Mouse (Mus musculus): ENCODE measurements around the gene Tmem30a. TPM values are rescaled to one million over a fixed set of nuclear protein-coding genes. Genes with fewer than 3 reads are reported as not detected.

The Tmem30a gene
- total and polyA plus RNA-seq, 3 experiments, result 29.7 to 83.6 (median 42.1) TPM

DNA sequence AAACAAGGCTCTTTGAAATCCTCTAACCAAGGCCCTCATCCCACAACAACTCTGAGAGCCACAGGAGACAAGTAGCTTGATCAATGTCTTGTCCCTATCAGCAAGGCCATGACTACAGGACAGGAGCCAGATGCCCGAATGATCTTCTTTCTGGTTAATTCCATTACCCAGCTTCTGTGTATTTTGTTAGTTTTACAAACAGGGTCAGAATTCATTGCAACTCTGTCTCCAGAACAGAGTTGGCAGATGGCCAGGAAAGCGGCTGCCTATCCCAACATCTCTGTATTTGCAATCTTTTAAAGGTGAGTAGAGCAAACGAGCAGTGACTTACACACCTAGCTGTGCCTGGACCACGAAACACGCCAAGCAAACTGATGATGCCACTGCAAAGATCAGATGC, 63.0 kb downstream of the Tmem30a start:
- H3K27me3 ChIP-seq (replicated peaks), result no peaks in the 10 kb centered on the region
- no peak overlapping the region for H3K27ac ChIP-seq (ENCODE audit: insufficient read depth, low read depth)
- H3K9ac ChIP-seq (ENCODE audit: insufficient read depth, low read depth), result no peak overlapping the region
- in situ Hi-C loops (cut with MboI; ENCODE audit: low pct_ligation_motif_present, low pct_unique_long_range_greater_than_20kb, low sequenced_read_pairs) (no loop called here), dilution Hi-C loops (cut with MboI; ENCODE audit: extremely low pct_ligation_motif_present, extremely low pct_unique_long_range_greater_than_20kb, low sequenced_read_pairs) (no loop called here)
- H3K36me3 ChIP-seq (replicated peaks in 1 of 2; ENCODE audit: control insufficient read depth in 1 of 2, insufficient read depth in 1 of 2, low read length in 1 of 2), result no peaks in the 10 kb centered on the region
- no peaks in the 10 kb centered on the region for H3K79me2 ChIP-seq (replicated peaks; ENCODE audit: control insufficient read depth, extremely low read depth, insufficient read depth, poor library complexity, severe bottlenecking)
- H3K4me3 ChIP-seq (replicated peaks in 1 of 3; ENCODE audit: low read depth in 2 of 3, low read length in 2 of 3, poor library complexity in 1 of 3), result no peak overlapping the region
- peaks cover 3 to 6% of the 10 kb centered on the region in 2 experiments for H3K4me1 ChIP-seq (ENCODE audit: control insufficient read depth in 1 of 2, insufficient read depth in 2 of 2)
- TF ChIP-seq MAFK (IDR thresholded peaks at IDR 0.05; ENCODE audit: insufficient replicate concordance, low read length), result no peak
- TF ChIP-seq USF1 (IDR thresholded peaks at IDR 0.05; ENCODE audit: low read depth, low read length), result no peak
- no peak for TF ChIP-seq TCF12 (IDR thresholded peaks at IDR 0.05; ENCODE audit: low read depth, low read length)
- no peak for TF ChIP-seq RAD21 (IDR thresholded peaks at IDR 0.05; ENCODE audit: low read depth, low read length)
- no peak for DNase-seq (ENCODE audit: extremely low read depth)
- no peak overlapping the region for H3K4me2 ChIP-seq (ENCODE audit: insufficient read depth, low read depth, poor library complexity, severe bottlenecking)
- H3K9me3 ChIP-seq (replicated peaks; ENCODE audit: low read length), result no peaks in the 10 kb centered on the region

DNA sequence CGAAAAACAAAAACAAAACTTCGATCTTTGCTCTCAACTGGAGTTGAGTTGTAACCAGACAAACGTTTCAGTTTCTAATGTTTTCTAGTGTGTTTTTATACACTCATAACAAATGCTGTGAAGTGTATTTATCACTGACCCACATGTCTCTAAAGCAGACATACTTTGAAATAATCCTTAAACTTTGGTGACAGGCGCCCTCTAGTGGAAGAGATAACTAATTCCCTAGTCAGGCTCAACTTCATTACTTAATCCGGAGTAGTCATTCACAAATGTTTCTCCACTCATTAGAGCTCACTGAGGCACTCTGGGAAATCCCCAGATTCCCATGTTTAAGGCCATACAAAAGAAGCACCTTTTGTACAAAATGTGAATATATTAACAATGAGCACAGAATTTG, 70.2 kb downstream of the Tmem30a start:
- H3K79me2 ChIP-seq (replicated peaks; ENCODE audit: control insufficient read depth, extremely low read depth, insufficient read depth, poor library complexity, severe bottlenecking), result no peaks in the 10 kb centered on the region
- H3K9me3 ChIP-seq (replicated peaks; ENCODE audit: low read length), result peaks cover 4% of the 10 kb centered on the region
- H3K4me3 ChIP-seq (replicated peaks in 1 of 3; ENCODE audit: low read depth in 2 of 3, low read length in 2 of 3, poor library complexity in 1 of 3), result no peak overlapping the region
- H3K27me3 ChIP-seq (replicated peaks), result no peaks in the 10 kb centered on the region
- no peak overlapping the region for H3K4me2 ChIP-seq (ENCODE audit: insufficient read depth, low read depth, poor library complexity, severe bottlenecking)
- H3K9ac ChIP-seq (ENCODE audit: insufficient read depth, low read depth), result no peak overlapping the region
- TF ChIP-seq TBP (conservative IDR thresholded peaks at IDR 0.05; ENCODE audit: low read depth, low read length) (no peak), USF1 (IDR thresholded peaks at IDR 0.05; ENCODE audit: low read depth, low read length) (no peak), MAFK (IDR thresholded peaks at IDR 0.05; ENCODE audit: insufficient replicate concordance, low read length) (no peak), CTCF (conservative IDR thresholded peaks at IDR 0.05 in 1 of 2, IDR thresholded peaks at IDR 0.05 in 1 of 2; ENCODE audit: low read depth in 2 of 2, low read length in 2 of 2) (peak; percentile 19 to 82; a peak in 2 of 4 replicates), GABPA (IDR thresholded peaks at IDR 0.05; ENCODE audit: insufficient replicate concordance, low read depth, low read length) (no peak), JUND (conservative IDR thresholded peaks at IDR 0.05; ENCODE audit: low read depth, low read length) (no peak), SMC3 (IDR thresholded peaks at IDR 0.05; ENCODE audit: low read depth, low read length) (peak; percentile 59), RAD21 (IDR thresholded peaks at IDR 0.05; ENCODE audit: low read depth, low read length) (peak; percentile 79), MEF2A (IDR thresholded peaks at IDR 0.05; ENCODE audit: borderline replicate concordance, low read depth, low read length) (no peak)
- in situ Hi-C loops (cut with MboI; ENCODE audit: low pct_ligation_motif_present, low pct_unique_long_range_greater_than_20kb, low sequenced_read_pairs) (loop anchor here (10.0 kb wide), 2 partner anchors 668 to 958 kb away; no protein-coding TSS in a partner anchor), dilution Hi-C loops (cut with MboI; ENCODE audit: extremely low pct_ligation_motif_present, extremely low pct_unique_long_range_greater_than_20kb, low sequenced_read_pairs) (no loop called here)
- no peaks in the 10 kb centered on the region for H3K36me3 ChIP-seq (replicated peaks in 1 of 2; ENCODE audit: control insufficient read depth in 1 of 2, insufficient read depth in 1 of 2, low read length in 1 of 2)
- DNase-seq (ENCODE audit: extremely low read depth), result peak; percentile 67
- no peaks in the 10 kb centered on the region for H3K4me1 ChIP-seq (ENCODE audit: control insufficient read depth in 1 of 2, insufficient read depth in 2 of 2)
- no peak overlapping the region for H3K27ac ChIP-seq (ENCODE audit: insufficient read depth, low read depth)

DNA sequence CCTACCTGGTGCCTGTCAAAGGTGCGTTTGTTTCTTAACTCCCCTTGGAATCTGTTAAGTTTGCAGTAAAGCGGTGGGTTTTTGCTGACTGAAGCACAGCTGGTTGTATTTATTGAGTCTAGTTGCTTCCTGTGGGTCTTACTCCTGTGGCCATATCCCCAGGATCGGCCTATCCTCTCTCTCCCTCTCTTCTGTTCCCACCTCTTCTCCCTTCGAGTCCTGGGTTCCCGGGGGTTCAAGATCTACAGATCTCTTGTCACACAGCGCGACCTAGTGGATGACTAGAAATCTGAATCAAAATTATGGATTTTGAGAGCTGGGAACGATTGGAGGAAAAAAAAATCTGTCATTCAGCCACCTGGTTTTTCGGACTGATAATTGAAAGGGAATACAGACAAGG, 72.3 kb downstream of the Tmem30a start:
- no peak overlapping the region for H3K4me2 ChIP-seq (ENCODE audit: insufficient read depth, low read depth, poor library complexity, severe bottlenecking)
- H3K9ac ChIP-seq (ENCODE audit: insufficient read depth, low read depth), result no peak overlapping the region
- peaks cover 0 to 5% of the 10 kb centered on the region in 2 experiments; a peak in 1 of 4 replicates for H3K4me1 ChIP-seq (ENCODE audit: control insufficient read depth in 1 of 2, insufficient read depth in 2 of 2)
- peak in 1 of 2 experiments; percentile 80; a peak in 2 of 4 replicates for TF ChIP-seq CTCF (conservative IDR thresholded peaks at IDR 0.05 in 1 of 2, IDR thresholded peaks at IDR 0.05 in 1 of 2; ENCODE audit: low read depth in 2 of 2, low read length in 2 of 2)
- TF ChIP-seq RCOR1 (conservative IDR thresholded peaks at IDR 0.05; ENCODE audit: low read depth, low read length), result no peak
- TF ChIP-seq BHLHE40 (IDR thresholded peaks at IDR 0.05; ENCODE audit: low read depth, low read length), result no peak
- peak; percentile 74 for TF ChIP-seq SMC3 (IDR thresholded peaks at IDR 0.05; ENCODE audit: low read depth, low read length)
- TF ChIP-seq KAT2A (IDR thresholded peaks at IDR 0.05; ENCODE audit: insufficient replicate concordance, low read length), result no peak
- TF ChIP-seq HCFC1 (IDR thresholded peaks at IDR 0.05; ENCODE audit: low read depth, low read length), result no peak
- peak; percentile 26; the same call in 1 of the 2 replicates for TF ChIP-seq ZC3H11A (IDR thresholded peaks at IDR 0.05; ENCODE audit: low read depth, low read length)
- TF ChIP-seq TCF12 (IDR thresholded peaks at IDR 0.05; ENCODE audit: low read depth, low read length), result no peak
- TF ChIP-seq ETS1 (conservative IDR thresholded peaks at IDR 0.05; ENCODE audit: low read depth, low read length), result no peak
- TF ChIP-seq USF1 (IDR thresholded peaks at IDR 0.05; ENCODE audit: low read depth, low read length), result no peak
- peak; percentile 85 for TF ChIP-seq RAD21 (IDR thresholded peaks at IDR 0.05; ENCODE audit: low read depth, low read length)
- TF ChIP-seq MXI1 (IDR thresholded peaks at IDR 0.05; ENCODE audit: low read depth, low read length), result no peak
- no peak for TF ChIP-seq CHD1 (IDR thresholded peaks at IDR 0.05; ENCODE audit: low read depth, low read length)
- peak; percentile 47 for TF ChIP-seq ZNF384 (IDR thresholded peaks at IDR 0.05; ENCODE audit: low read depth, low read length)
- no peak for TF ChIP-seq UBTF (IDR thresholded peaks at IDR 0.05; ENCODE audit: low read depth, low read length)
- H3K9me3 ChIP-seq (replicated peaks; ENCODE audit: low read length), result peaks cover 4% of the 10 kb centered on the region
- H3K4me3 ChIP-seq (replicated peaks in 1 of 3; ENCODE audit: low read depth in 2 of 3, low read length in 2 of 3, poor library complexity in 1 of 3), result no peak overlapping the region
- dilution Hi-C loops (cut with MboI; ENCODE audit: extremely low pct_ligation_motif_present, extremely low pct_unique_long_range_greater_than_20kb, low sequenced_read_pairs) (no loop called here), in situ Hi-C loops (cut with MboI; ENCODE audit: low pct_ligation_motif_present, low pct_unique_long_range_greater_than_20kb, low sequenced_read_pairs) (loop anchor here (10.0 kb wide), 2 partner anchors 666 to 956 kb away; no protein-coding TSS in a partner anchor)
- H3K36me3 ChIP-seq (replicated peaks in 1 of 2; ENCODE audit: control insufficient read depth in 1 of 2, insufficient read depth in 1 of 2, low read length in 1 of 2), result no peaks in the 10 kb centered on the region
- H3K27ac ChIP-seq (ENCODE audit: insufficient read depth, low read depth), result no peak overlapping the region
- no peaks in the 10 kb centered on the region for H3K27me3 ChIP-seq (replicated peaks)
- H3K79me2 ChIP-seq (replicated peaks; ENCODE audit: control insufficient read depth, extremely low read depth, insufficient read depth, poor library complexity, severe bottlenecking), result no peaks in the 10 kb centered on the region
- DNase-seq (ENCODE audit: extremely low read depth), result peak; percentile 35

Measured in CH12.LX (cell line).